Comparison of ENCODE assay signal across 11 mouse cellular contexts in the genomic region with DNA sequence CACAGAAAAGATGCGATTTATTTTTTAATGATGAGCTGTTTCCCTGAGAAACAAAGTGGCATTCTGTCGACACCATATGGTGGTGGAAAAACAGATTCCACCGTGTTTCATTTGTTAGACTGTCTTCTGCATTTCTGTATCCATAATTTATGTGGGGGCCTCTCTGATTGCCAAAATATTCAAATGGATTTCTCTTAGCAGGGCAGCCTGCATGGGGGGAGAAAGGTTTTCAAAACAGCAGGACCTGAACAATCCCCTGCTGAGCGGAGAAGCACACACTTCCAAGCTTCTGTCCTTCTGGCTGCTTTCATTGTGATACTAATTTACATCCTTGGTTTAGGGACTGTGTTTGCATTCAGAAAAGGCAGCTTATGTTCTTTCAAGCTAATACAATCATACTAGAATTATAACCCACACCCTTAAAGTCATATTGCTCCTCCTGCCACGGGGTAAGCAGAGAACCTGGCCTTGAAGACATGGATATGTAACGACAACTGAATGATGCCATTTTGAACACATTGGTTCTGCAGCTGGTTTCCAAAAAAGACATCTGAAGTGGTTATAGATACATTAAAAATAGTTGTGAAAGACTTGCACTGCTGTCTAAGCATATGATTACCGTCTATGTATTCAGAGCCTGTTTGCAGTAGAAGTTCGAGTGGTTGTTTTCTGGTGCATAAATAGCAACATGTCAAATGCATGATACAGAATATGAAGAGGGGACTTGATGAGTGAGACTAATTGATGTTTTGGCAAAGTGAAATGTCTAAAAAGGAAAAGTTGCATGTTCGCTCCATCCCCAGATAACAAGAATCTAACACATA.
DNase-seq lines count a peak whose midpoint lies in the region; ATAC-seq lines count a peak whose summit lies in the region.
"Had no signal": no experiment of that assay in that cellular context is flagged by ENCODE, and none has a peak within 500 bp of the region (broad histone marks: within the 10 kb centered on the region; RNA-seq: fewer than 3 reads in every experiment).

No protein-coding gene starts in this region.

- no peak overlapping the region for H3K4me3 ChIP-seq in neural tube, embryonic 11.5 days (ENCODE audit: low read depth, low read length)
- no peak overlapping the region for H3K4me3 ChIP-seq in hindbrain, embryonic 11.5 days (ENCODE audit: low read depth, low read length)
- H3K4me3 ChIP-seq: lung, embryonic 15.5 days had no signal

- no peaks in the 10 kb centered on the region for H3K4me1 ChIP-seq in neural tube, embryonic 11.5 days (ENCODE audit: control insufficient read depth, insufficient read depth, low read length)
- H3K4me1 ChIP-seq in hindbrain, embryonic 11.5 days (replicated peaks; ENCODE audit: control insufficient read depth, insufficient read depth, low read length): no peaks in the 10 kb centered on the region
- H3K4me1 ChIP-seq: lung, embryonic 15.5 days had no signal

- no peaks in the 10 kb centered on the region for H3K36me3 ChIP-seq in neural tube, embryonic 11.5 days (ENCODE audit: control insufficient read depth, insufficient read depth, low read length)
- H3K36me3 ChIP-seq in hindbrain, embryonic 11.5 days (ENCODE audit: control insufficient read depth, insufficient read depth, low read length): no peaks in the 10 kb centered on the region
- H3K36me3 ChIP-seq: lung, embryonic 15.5 days had no signal

- no peaks in the 10 kb centered on the region for H3K9me3 ChIP-seq in neural tube, embryonic 11.5 days (ENCODE audit: control insufficient read depth, low read length)
- no peaks in the 10 kb centered on the region for H3K9me3 ChIP-seq in hindbrain, embryonic 11.5 days (ENCODE audit: control insufficient read depth, low read length)
- H3K9me3 ChIP-seq: lung, embryonic 15.5 days had no signal

- DNase-seq in neural tube, embryonic 11.5 days (ENCODE audit: low spot score): peak; percentile 21
- no peak for DNase-seq in neural tube, embryonic 10.5 days (ENCODE audit: extremely low spot score, low spot score)
- peak; percentile 1 for DNase-seq in hindbrain, embryonic 11.5 days (ENCODE audit: low spot score)
- DNase-seq in left cerebral cortex, postnatal 4 days: peak; percentile 74
- no peak for DNase-seq in kidney, postnatal 10 days
- DNase-seq in adrenal gland, postnatal 14 days: no peak
- no peak for DNase-seq in yolk sac, embryonic 10.5 days (ENCODE audit: low spot score)
- no peak for DNase-seq in heart, postnatal 10 days
- DNase-seq: retina, postnatal 1 day; thymus, adult 2 months had no signal

- no peak overlapping the region for H3K27ac ChIP-seq in neural tube, embryonic 11.5 days (ENCODE audit: low read depth, low read length)
- H3K27ac ChIP-seq in hindbrain, embryonic 11.5 days (ENCODE audit: low read depth, low read length): no peak overlapping the region
- H3K27ac ChIP-seq: lung, embryonic 15.5 days had no signal

- H3K27me3 ChIP-seq in neural tube, embryonic 11.5 days (ENCODE audit: control insufficient read depth, insufficient read depth, low read length): no peaks in the 10 kb centered on the region
- H3K27me3 ChIP-seq in hindbrain, embryonic 11.5 days (ENCODE audit: control insufficient read depth, insufficient read depth, low read length): no peaks in the 10 kb centered on the region
- H3K27me3 ChIP-seq: lung, embryonic 15.5 days had no signal

- H3K9ac ChIP-seq in neural tube, embryonic 11.5 days (ENCODE audit: low read length): no peak overlapping the region
- H3K9ac ChIP-seq in hindbrain, embryonic 11.5 days (ENCODE audit: low read depth, low read length): no peak overlapping the region
- H3K9ac ChIP-seq: lung, embryonic 15.5 days had no signal

- intact Hi-C loops in left cerebral cortex, postnatal 4 days (cut with DNase I): no loop called here
- intact Hi-C loops in heart, postnatal 10 days (cut with DNase I): no loop called here

- 52% methylated on average over 9 of the region's 9 CpGs for WGBS in neural tube, embryonic 11.5 days
- WGBS in hindbrain, embryonic 11.5 days: 48% methylated on average over 9 of the region's 9 CpGs

- H3K4me2 ChIP-seq in neural tube, embryonic 11.5 days (ENCODE audit: low read depth): no peak overlapping the region
- H3K4me2 ChIP-seq in hindbrain, embryonic 11.5 days (replicated peaks; ENCODE audit: low read depth, low read length): no peak overlapping the region
- H3K4me2 ChIP-seq: lung, embryonic 15.5 days had no signal

- ATAC-seq in neural tube, embryonic 11.5 days (ENCODE audit: insufficient read depth, low FRiP score, low TSS enrichment): peak; percentile 55; the same call in 1 of the 2 replicates
- peak; percentile 80 for ATAC-seq in hindbrain, embryonic 11.5 days (ENCODE audit: low FRiP score)

Comparison
In these comparisons a context has a peak if more than half of its experiments do, and no peak if none do; other contexts are left out.
1. DNase-seq: peak in neural tube, embryonic 11.5 days (single experiment), hindbrain, embryonic 11.5 days (single experiment) and left cerebral cortex, postnatal 4 days (single experiment); none in neural tube, embryonic 10.5 days (single experiment), kidney, postnatal 10 days (single experiment), adrenal gland, postnatal 14 days (single experiment), yolk sac, embryonic 10.5 days (single experiment) and heart, postnatal 10 days (0 of 2).